ENCODE assay signal across 10 mouse cellular contexts in the genomic region with DNA sequence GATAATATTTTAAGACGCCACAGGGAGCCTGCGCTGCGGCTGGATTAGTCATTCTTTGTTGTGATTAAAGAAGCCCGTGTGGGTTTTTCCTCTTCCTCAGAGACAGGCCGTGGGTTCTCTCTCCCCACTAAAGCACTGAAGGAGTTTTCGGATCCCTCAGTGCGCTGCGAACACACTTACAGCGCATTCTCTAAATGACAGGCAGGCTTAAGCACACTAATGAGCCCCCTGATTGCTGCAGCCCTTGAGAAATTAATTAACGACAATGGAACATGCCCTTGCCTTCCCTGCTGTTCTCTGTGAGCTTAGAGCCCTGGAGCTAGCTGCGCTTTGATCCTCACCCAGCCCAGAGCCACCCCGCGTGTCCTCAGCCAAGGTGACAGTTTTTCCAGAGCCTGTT.
DNase-seq lines count a peak whose midpoint lies in the region; ATAC-seq lines count a peak whose summit lies in the region.
"Had no signal": no experiment of that assay in that cellular context is flagged by ENCODE, and none has a peak within 500 bp of the region (broad histone marks: within the 10 kb centered on the region; RNA-seq: fewer than 3 reads in every experiment).

No protein-coding gene starts in this region.

- no peaks in the 10 kb centered on the region for H3K36me3 ChIP-seq in forebrain, embryonic 13.5 days (ENCODE audit: poor library complexity, severe bottlenecking)
- no peaks in the 10 kb centered on the region for H3K36me3 ChIP-seq in limb, embryonic 13.5 days
- H3K36me3 ChIP-seq: heart, embryonic 15.5 days had no signal

- no peaks in the 10 kb centered on the region for H3K9me3 ChIP-seq in forebrain, embryonic 13.5 days (replicated peaks)
- no peaks in the 10 kb centered on the region for H3K9me3 ChIP-seq in limb, embryonic 13.5 days
- H3K9me3 ChIP-seq: heart, embryonic 15.5 days; megakaryocyte, embryonic 14.5 days had no signal

- H3K4me3 ChIP-seq in forebrain, embryonic 13.5 days = peak overlapping the region; percentile 18
- peak overlapping the region; percentile 1; the same call in 1 of the 2 replicates for H3K4me3 ChIP-seq in limb, embryonic 13.5 days
- H3K4me3 ChIP-seq: heart, embryonic 15.5 days; megakaryocyte, embryonic 14.5 days had no signal

- peaks cover 29% of the 10 kb centered on the region for H3K4me1 ChIP-seq in forebrain, embryonic 13.5 days
- H3K4me1 ChIP-seq in limb, embryonic 13.5 days = peaks cover 12% of the 10 kb centered on the region
- H3K4me1 ChIP-seq: megakaryocyte, embryonic 14.5 days had no signal

- peak overlapping the region; percentile 53 for H3K4me2 ChIP-seq in forebrain, embryonic 13.5 days
- H3K4me2 ChIP-seq in limb, embryonic 13.5 days (replicated peaks) = peak overlapping the region; percentile 51
- H3K4me2 ChIP-seq: heart, embryonic 15.5 days had no signal

- H3K27me3 ChIP-seq in forebrain, embryonic 13.5 days = peaks cover 10% of the 10 kb centered on the region; the same call in 1 of the 2 replicates
- peaks cover 10% of the 10 kb centered on the region; the same call in 1 of the 2 replicates for H3K27me3 ChIP-seq in limb, embryonic 13.5 days
- H3K27me3 ChIP-seq: heart, embryonic 15.5 days had no signal

- 0 out of 2 replicates have a peak overlapping the region, but pooled peaks have one; percentile 26 for H3K9ac ChIP-seq in forebrain, embryonic 13.5 days
- no peak overlapping the region for H3K9ac ChIP-seq in limb, embryonic 13.5 days
- H3K9ac ChIP-seq: heart, embryonic 15.5 days had no signal

- ATAC-seq in forebrain, embryonic 13.5 days = peak; percentile 87
- ATAC-seq in limb, embryonic 13.5 days (ENCODE audit: low FRiP score, low read depth) = no peak

- DNase-seq in right cerebral cortex, postnatal 10 days (ENCODE audit: low spot score in 2 of 2) = peak; percentile 31 to 35
- no peak for DNase-seq in right cerebral cortex, postnatal 25 days
- peak; percentile 78 for DNase-seq in retina, embryonic 14.5 days (ENCODE audit: low spot score)
- no peak for DNase-seq in cerebellum, postnatal 4 days (ENCODE audit: low spot score in 2 of 2)
- no peak for DNase-seq in kidney, postnatal 14 days
- DNase-seq: kidney, adult 9 months had no signal

- H3K27ac ChIP-seq in forebrain, embryonic 13.5 days = peak overlapping the region; percentile 80
- no peak overlapping the region for H3K27ac ChIP-seq in limb, embryonic 13.5 days
- H3K27ac ChIP-seq: heart, embryonic 15.5 days had no signal

- 1% methylated on average over 13 of the region's 13 CpGs for WGBS in forebrain, embryonic 13.5 days
- WGBS in limb, embryonic 13.5 days = 20% methylated on average over 13 of the region's 13 CpGs

Comparison
In these comparisons a context has a peak if more than half of its experiments do, and no peak if none do; other contexts are left out.
1. DNase-seq: peak in right cerebral cortex, postnatal 10 days (2 of 2) and retina, embryonic 14.5 days (single experiment); none in right cerebral cortex, postnatal 25 days (single experiment), cerebellum, postnatal 4 days (0 of 2) and kidney, postnatal 14 days (single experiment).